Mouse (Mus musculus): ENCODE results near the gene Nkx1-1.

Nkx1-1 gene

GRCm38 (mm10) chr5:33433201-33434138 lies at the start of gene Nkx1-1:
Gene Nkx1-1, minus strand, starts transcription at chr5:33433976.
- no peak for DNase-seq (ENCODE audit: low spot score in 2 of 2)

GRCm38 (mm10) chr5:33481318-33481685 lies 47.5 kb upstream of the Nkx1-1 start:
- DNase-seq (ENCODE audit: low spot score in 2 of 2): no peak

- no peak for DNase-seq (ENCODE audit: low spot score in 2 of 2)
These were observed 47.0 kb upstream of the Nkx1-1 start for GRCm38 (mm10) chr5:33480582-33481317.

- DNase-seq (ENCODE audit: low spot score in 2 of 2): no peak
These were observed 31.7 kb upstream of the Nkx1-1 start for GRCm38 (mm10) chr5:33465464-33465863.

- no peak for DNase-seq (ENCODE audit: low spot score in 2 of 2)
These were observed 30.6 kb upstream of the Nkx1-1 start for GRCm38 (mm10) chr5:33464390-33464789.

- no peak for DNase-seq (ENCODE audit: low spot score in 2 of 2)
These were observed 25.3 kb upstream of the Nkx1-1 start for GRCm38 (mm10) chr5:33459111-33459510.

GRCm38 (mm10) chr5:33458132-33458622 lies 24.4 kb upstream of the Nkx1-1 start:
- no peak for DNase-seq (ENCODE audit: low spot score in 2 of 2)

GRCm38 (mm10) chr5:33455737-33456136 lies 22.0 kb upstream of the Nkx1-1 start:
- DNase-seq (ENCODE audit: low spot score in 2 of 2): no peak

- no peak for DNase-seq (ENCODE audit: low spot score in 2 of 2)
These were observed 10.0 kb upstream of the Nkx1-1 start for GRCm38 (mm10) chr5:33443794-33444193.

- peak; percentile 10 to 22 for DNase-seq (ENCODE audit: low spot score in 2 of 2)
These were observed 9.3 kb upstream of the Nkx1-1 start for GRCm38 (mm10) chr5:33442927-33443710.

- DNase-seq (ENCODE audit: low spot score in 2 of 2): peak; percentile 65 to 68
These were observed 4.4 kb upstream of the Nkx1-1 start for GRCm38 (mm10) chr5:33438214-33438613.

- no peak for DNase-seq (ENCODE audit: low spot score in 2 of 2)
These were observed 2.2 kb upstream of the Nkx1-1 start for GRCm38 (mm10) chr5:33435941-33436340.

- DNase-seq (ENCODE audit: low spot score in 2 of 2): no peak
These were observed 1.4 kb upstream of the Nkx1-1 start for GRCm38 (mm10) chr5:33435151-33435550.

- DNase-seq (ENCODE audit: low spot score in 2 of 2): no peak
These were observed 485 bp upstream of the Nkx1-1 start for GRCm38 (mm10) chr5:33434141-33434780.

GRCm38 (mm10) chr5:33432057-33432935 lies 1.5 kb downstream of the Nkx1-1 start:
- no peak for DNase-seq (ENCODE audit: low spot score in 2 of 2)

- no peak for DNase-seq (ENCODE audit: low spot score in 2 of 2)
These were observed 2.4 kb downstream of the Nkx1-1 start for GRCm38 (mm10) chr5:33431173-33432005.

- DNase-seq (ENCODE audit: low spot score in 2 of 2): no peak
These were observed 3.1 kb downstream of the Nkx1-1 start for GRCm38 (mm10) chr5:33430511-33431172.

GRCm38 (mm10) chr5:33430106-33430505 lies 3.7 kb downstream of the Nkx1-1 start:
- DNase-seq (ENCODE audit: low spot score in 2 of 2): no peak

- no peak for DNase-seq (ENCODE audit: low spot score in 2 of 2)
These were observed 6.3 kb downstream of the Nkx1-1 start for GRCm38 (mm10) chr5:33427461-33427860.

Measured in spleen, postnatal 36 days (tissue).